ENCODE assay signal across 18 mouse cellular contexts in the genomic region with DNA sequence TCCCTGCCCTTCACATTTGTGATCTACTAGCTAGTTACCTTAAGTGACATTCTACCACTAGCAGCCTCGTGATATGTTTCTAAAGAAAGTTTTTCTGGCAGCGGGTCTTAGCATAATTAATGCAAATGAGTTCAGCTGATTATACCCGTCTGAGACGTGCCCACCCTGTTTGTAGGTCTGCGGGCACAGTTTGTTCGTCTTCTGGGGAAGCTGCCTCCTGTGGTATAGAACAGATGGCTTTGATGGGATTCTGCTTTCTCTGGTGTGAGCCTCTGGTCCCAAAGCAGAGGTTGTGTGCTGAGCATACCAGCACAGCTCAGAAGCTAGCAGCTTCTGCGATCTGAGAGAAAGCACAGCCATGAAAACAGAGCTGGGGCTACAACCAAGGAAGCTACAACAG.
DNase-seq lines count a peak whose midpoint lies in the region; ATAC-seq and TF ChIP-seq lines count a peak whose summit lies in the region.
"Had no signal": no experiment of that assay in that cellular context is flagged by ENCODE, and none has a peak within 500 bp of the region (broad histone marks: within the 10 kb centered on the region; RNA-seq: fewer than 3 reads in every experiment).

No protein-coding gene starts in this region.

- H3K4me3 ChIP-seq in forebrain, embryonic 12.5 days (replicated peaks) = no peak overlapping the region
- H3K4me3 ChIP-seq in forebrain, embryonic 11.5 days (ENCODE audit: low read depth, low read length) = no peak overlapping the region
- H3K4me3 ChIP-seq in layer of hippocampus, adult 2 months = no peak overlapping the region
- no peak overlapping the region for H3K4me3 ChIP-seq in intestine, embryonic 15.5 days (replicated peaks)
- H3K4me3 ChIP-seq: gastrocnemius, adult 2 months; heart, adult 2 months; liver, embryonic 13.5 days; neural tube, embryonic 12.5 days had no signal

- H3K27me3 ChIP-seq in forebrain, embryonic 12.5 days = no peaks in the 10 kb centered on the region
- H3K27me3 ChIP-seq in forebrain, embryonic 11.5 days (ENCODE audit: control insufficient read depth, insufficient read depth, low read length) = no peaks in the 10 kb centered on the region
- H3K27me3 ChIP-seq in intestine, embryonic 15.5 days (replicated peaks) = no peaks in the 10 kb centered on the region
- H3K27me3 ChIP-seq: CH12.LX; liver, embryonic 13.5 days; neural tube, embryonic 12.5 days had no signal

- no peak overlapping the region for H3K9ac ChIP-seq in forebrain, embryonic 12.5 days
- H3K9ac ChIP-seq in forebrain, embryonic 11.5 days (ENCODE audit: low read length) = no peak overlapping the region
- H3K9ac ChIP-seq in intestine, embryonic 15.5 days = no peak overlapping the region
- H3K9ac ChIP-seq: liver, embryonic 13.5 days; neural tube, embryonic 12.5 days had no signal

- no peak overlapping the region for H3K27ac ChIP-seq in forebrain, embryonic 12.5 days
- no peak overlapping the region for H3K27ac ChIP-seq in forebrain, embryonic 11.5 days (ENCODE audit: low read depth, low read length)
- H3K27ac ChIP-seq in layer of hippocampus, adult 2 months = peak overlapping the region; percentile 62
- H3K27ac ChIP-seq in intestine, embryonic 15.5 days = no peak overlapping the region
- H3K27ac ChIP-seq: gastrocnemius, adult 2 months; heart, adult 2 months; liver, embryonic 13.5 days; neural tube, embryonic 12.5 days had no signal

- ATAC-seq in forebrain, embryonic 12.5 days (ENCODE audit: low FRiP score) = peak; percentile 58; the same call in 1 of the 2 replicates
- no peak for ATAC-seq in forebrain, embryonic 11.5 days (replicated peaks; ENCODE audit: low FRiP score)
- ATAC-seq in erythroid progenitor cell, adult 5-6 weeks (replicated peaks; ENCODE audit: low FRiP score, poor library complexity, severe bottlenecking) = no peak
- no peak for ATAC-seq in intestine, embryonic 15.5 days
- ATAC-seq: activated CD4-positive, CD25-positive, alpha-beta regulatory T cell, adult 4 months; intestine, embryonic 16.5 days; lung, postnatal 0 days had no signal

- H3K4me1 ChIP-seq in forebrain, embryonic 12.5 days = peaks cover 6% of the 10 kb centered on the region; the same call in 1 of the 2 replicates
- no peaks in the 10 kb centered on the region for H3K4me1 ChIP-seq in forebrain, embryonic 11.5 days (replicated peaks; ENCODE audit: control insufficient read depth, insufficient read depth, low read length)
- H3K4me1 ChIP-seq in intestine, embryonic 15.5 days (replicated peaks) = no peaks in the 10 kb centered on the region
- H3K4me1 ChIP-seq: liver, embryonic 13.5 days; neural tube, embryonic 12.5 days had no signal

- no peak overlapping the region for H3K4me2 ChIP-seq in forebrain, embryonic 12.5 days
- H3K4me2 ChIP-seq in forebrain, embryonic 11.5 days (ENCODE audit: low read depth, low read length, severe bottlenecking) = no peak overlapping the region
- no peak overlapping the region for H3K4me2 ChIP-seq in intestine, embryonic 15.5 days (replicated peaks)
- H3K4me2 ChIP-seq: liver, embryonic 13.5 days; neural tube, embryonic 12.5 days had no signal

- DNase-seq in forebrain, embryonic 11.5 days (ENCODE audit: low spot score) = no peak
- peak in 1 of 2 experiments; percentile 61 for DNase-seq in layer of hippocampus, adult 2 months (ENCODE audit: low spot score in 2 of 2)
- DNase-seq in layer of hippocampus, postnatal 10 days (ENCODE audit: low spot score in 2 of 2) = no peak
- peak; percentile 26 for DNase-seq in right cerebral cortex, postnatal 14 days
- DNase-seq in right cerebral cortex, adult 18-20 months = no peak
- DNase-seq: cerebellum, adult 18-20 months; gastrocnemius, adult 2 months; heart, adult 2 months; kidney, postnatal 14 days; liver, embryonic 13.5 days had no signal

- no peaks in the 10 kb centered on the region for H3K9me3 ChIP-seq in forebrain, embryonic 12.5 days
- H3K9me3 ChIP-seq in forebrain, embryonic 11.5 days (ENCODE audit: control insufficient read depth, low read length) = no peaks in the 10 kb centered on the region
- no peaks in the 10 kb centered on the region for H3K9me3 ChIP-seq in intestine, embryonic 15.5 days
- H3K9me3 ChIP-seq: liver, embryonic 13.5 days; neural tube, embryonic 12.5 days had no signal

- WGBS in forebrain, embryonic 12.5 days = 40% methylated on average over 7 of the region's 7 CpGs
- WGBS in forebrain, embryonic 11.5 days = 59% methylated on average over 7 of the region's 7 CpGs
- WGBS in intestine, embryonic 15.5 days = 74% methylated on average over 7 of the region's 7 CpGs

- TF ChIP-seq CTCF in layer of hippocampus, adult 2 months (conservative IDR thresholded peaks at IDR 0.05) = no peak

- H3K36me3 ChIP-seq in forebrain, embryonic 12.5 days (replicated peaks) = no peaks in the 10 kb centered on the region
- no peaks in the 10 kb centered on the region for H3K36me3 ChIP-seq in forebrain, embryonic 11.5 days (ENCODE audit: control insufficient read depth, insufficient read depth, low read length)
- H3K36me3 ChIP-seq in intestine, embryonic 15.5 days = no peaks in the 10 kb centered on the region
- H3K36me3 ChIP-seq: liver, embryonic 13.5 days; neural tube, embryonic 12.5 days had no signal
